Mouse (Mus musculus): ENCODE data around the gene Hist1h4k. TPM values are rescaled to one million over a fixed set of nuclear protein-coding genes. Genes with fewer than 3 reads are reported as not detected.
A peak's percentile ranks its signal among the peaks of the same experiment; 100 is the strongest.
"Not testable (repeated sequence)": the region's sequence is repeated elsewhere in the genome, so short reads cannot be mapped to it uniquely, and the experiment has no call there.

Hist1h4k gene
- 1.7 and 6.4 TPM in 2 replicates for polyA plus RNA-seq (2016; fragmentation: Nextera tagmentation; extraction: Ambion mirVana)

GRCm38 (mm10) chr13:21750159-21751017 is at the start of gene Hist1h4k:
TSS of gene Hist1h4k (minus strand) at chr13:21750505.
- DNase-seq (ENCODE audit: low spot score), result peak; percentile 94
- under 1% methylated on average over 49 of the region's 56 CpGs for WGBS
- H3K27me3 ChIP-seq (ENCODE audit: low read depth, poor library complexity, severe bottlenecking); H3K9me3 ChIP-seq (replicated peaks); H3K36me3 ChIP-seq: not testable (repeated sequence)
- Histone ChIP-seq H3K4me1 (peaks cover 53% of the 10 kb centered on the region), H3K27ac (replicated peaks) (peak within 1 kb of the TSS; percentile 91), H3K4me3 (peak within 1 kb of the TSS; percentile 61)

GRCm38 (mm10) chr13:21797163-21797562 is 46.9 kb upstream of the Hist1h4k start:
- H3K27me3 ChIP-seq (ENCODE audit: low read depth, poor library complexity, severe bottlenecking); DNase-seq (ENCODE audit: low spot score); H3K4me3 ChIP-seq; H3K9me3 ChIP-seq (replicated peaks); H3K36me3 ChIP-seq; H3K4me1 ChIP-seq; H3K27ac ChIP-seq (replicated peaks): not testable (repeated sequence)

GRCm38 (mm10) chr13:21795584-21795983 is 45.3 kb upstream of the Hist1h4k start:
- Histone ChIP-seq H3K27me3 (ENCODE audit: low read depth, poor library complexity, severe bottlenecking) (no peaks in the 10 kb centered on the region), H3K4me3 (no peak overlapping the region), H3K27ac (replicated peaks) (no peak overlapping the region), H3K36me3 (no peaks in the 10 kb centered on the region), H3K9me3 (replicated peaks) (no peaks in the 10 kb centered on the region), H3K4me1 (peaks cover 9% of the 10 kb centered on the region)
- DNase-seq (ENCODE audit: low spot score), result no peak
- 89% methylated on average over 7 of the region's 7 CpGs for WGBS

- peak overlapping the region; percentile 85 for H3K27ac ChIP-seq (replicated peaks)
- WGBS, result 7% methylated on average over 18 of the region's 18 CpGs
- peak overlapping the region; percentile 38 for H3K4me3 ChIP-seq
- peaks cover 39% of the 10 kb centered on the region for H3K4me1 ChIP-seq
- no peaks in the 10 kb centered on the region for H3K27me3 ChIP-seq (ENCODE audit: low read depth, poor library complexity, severe bottlenecking)
- H3K9me3 ChIP-seq (replicated peaks), result no peaks in the 10 kb centered on the region
- peak; percentile 50 for DNase-seq (ENCODE audit: low spot score)
- no peaks in the 10 kb centered on the region for H3K36me3 ChIP-seq
These were observed 40.4 kb upstream of the Hist1h4k start for GRCm38 (mm10) chr13:21790601-21791283.

GRCm38 (mm10) chr13:21789925-21790324 is 39.6 kb upstream of the Hist1h4k start:
- H3K4me1 ChIP-seq, result peaks cover 46% of the 10 kb centered on the region
- H3K27me3 ChIP-seq (ENCODE audit: low read depth, poor library complexity, severe bottlenecking), result no peaks in the 10 kb centered on the region
- no peaks in the 10 kb centered on the region for H3K36me3 ChIP-seq
- WGBS, result 69% methylated on average over 6 of the region's 6 CpGs
- no peak for DNase-seq (ENCODE audit: low spot score)
- no peak overlapping the region for H3K4me3 ChIP-seq
- peak overlapping the region; percentile 87; the same call in 1 of the 2 replicates for H3K27ac ChIP-seq (replicated peaks)
- no peaks in the 10 kb centered on the region for H3K9me3 ChIP-seq (replicated peaks)

GRCm38 (mm10) chr13:21787760-21788593 is 37.7 kb upstream of the Hist1h4k start:
- Histone ChIP-seq H3K36me3 (no peaks in the 10 kb centered on the region), H3K27ac (replicated peaks) (peak overlapping the region; percentile 87), H3K27me3 (ENCODE audit: low read depth, poor library complexity, severe bottlenecking) (no peaks in the 10 kb centered on the region), H3K4me1 (peaks cover 56% of the 10 kb centered on the region), H3K9me3 (replicated peaks) (no peaks in the 10 kb centered on the region), H3K4me3 (peak overlapping the region; percentile 55)
- 11% methylated on average over 17 of the region's 21 CpGs for whole genome bisulfite sequencing
- DNase-seq (ENCODE audit: low spot score), result peak; percentile 20

- H3K27ac ChIP-seq (replicated peaks), result peak within 1 kb of the TSS; percentile 92
- H3K27me3 ChIP-seq (ENCODE audit: low read depth, poor library complexity, severe bottlenecking); H3K36me3 ChIP-seq; H3K9me3 ChIP-seq (replicated peaks): not testable (repeated sequence)
- DNase-seq (ENCODE audit: low spot score), result peak; percentile 88
- WGBS, result 0% methylated on average over 42 of the region's 63 CpGs
- peaks cover 63% of the 10 kb centered on the region for H3K4me1 ChIP-seq
- H3K4me3 ChIP-seq, result peak within 1 kb of the TSS; percentile 55
These were observed 36.8 kb upstream of the Hist1h4k start, which contains the start of the genes Hist1h2an and Hist1h2bp for GRCm38 (mm10) chr13:21786899-21787629. TSS of gene Hist1h2an (minus strand) at chr13:21787218. TSS of gene Hist1h2bp (plus strand) at chr13:21787461.

GRCm38 (mm10) chr13:21786189-21786898 is 36.0 kb upstream of the Hist1h4k start:
- peak; percentile 48 for DNase-seq (ENCODE audit: low spot score)
- Histone ChIP-seq H3K27ac (replicated peaks) (peak overlapping the region; percentile 92), H3K27me3 (ENCODE audit: low read depth, poor library complexity, severe bottlenecking) (no peaks in the 10 kb centered on the region), H3K4me3 (peak overlapping the region; percentile 55), H3K9me3 (replicated peaks) (no peaks in the 10 kb centered on the region), H3K4me1 (peaks cover 63% of the 10 kb centered on the region), H3K36me3 (no peaks in the 10 kb centered on the region)
- WGBS, result 5% methylated on average over 8 of the region's 8 CpGs

- no peaks in the 10 kb centered on the region for H3K9me3 ChIP-seq (replicated peaks)
- H3K4me1 ChIP-seq, result peaks cover 63% of the 10 kb centered on the region
- H3K27ac ChIP-seq (replicated peaks), result peak overlapping the region; percentile 92
- WGBS, result 20% methylated on average over 6 of the region's 6 CpGs
- no peaks in the 10 kb centered on the region for H3K36me3 ChIP-seq
- H3K27me3 ChIP-seq (ENCODE audit: low read depth, poor library complexity, severe bottlenecking), result no peaks in the 10 kb centered on the region
- peak overlapping the region; percentile 59 for H3K4me3 ChIP-seq
- DNase-seq (ENCODE audit: low spot score), result no peak
These were observed 34.0 kb upstream of the Hist1h4k start for GRCm38 (mm10) chr13:21784311-21784710.

- Histone ChIP-seq H3K9me3 (replicated peaks) (no peaks in the 10 kb centered on the region), H3K27me3 (ENCODE audit: low read depth, poor library complexity, severe bottlenecking) (no peaks in the 10 kb centered on the region), H3K36me3 (no peaks in the 10 kb centered on the region), H3K4me3 (peak overlapping the region; percentile 59), H3K4me1 (peaks cover 58% of the 10 kb centered on the region), H3K27ac (replicated peaks) (peak overlapping the region; percentile 92)
- peak; percentile 59 for DNase-seq (ENCODE audit: low spot score)
- 3% methylated on average over 9 of the region's 9 CpGs for WGBS
These were observed 33.4 kb upstream of the Hist1h4k start for GRCm38 (mm10) chr13:21783734-21784161.

GRCm38 (mm10) chr13:21783255-21783617 is 32.9 kb upstream of the Hist1h4k start, which contains the start of gene Hist1h3i:
TSS of gene Hist1h3i (minus strand) at chr13:21783370.
- Histone ChIP-seq H3K9me3 (replicated peaks) (no peaks in the 10 kb centered on the region), H3K27me3 (ENCODE audit: low read depth, poor library complexity, severe bottlenecking) (no peaks in the 10 kb centered on the region), H3K4me1 (peaks cover 58% of the 10 kb centered on the region), H3K36me3 (no peaks in the 10 kb centered on the region), H3K4me3 (peak within 1 kb of the TSS; percentile 59), H3K27ac (replicated peaks) (peak within 1 kb of the TSS; percentile 97)
- DNase-seq (ENCODE audit: low spot score), result peak; percentile 59
- under 1% methylated on average over 17 of the region's 20 CpGs for WGBS
